Mouse (Mus musculus): ENCODE measurements at regions not wholly inside any gene's neighbourhood (a gene's known extent, or its start where the extent isn't known, plus 50 kb on each side); places are given as distances from the start of the nearest gene placed in this dataset.

- no peak for ATAC-seq (replicated peaks; ENCODE audit: low read depth, poor library complexity, severe bottlenecking)
Observed at GRCm38 (mm10) chr2:27590511-27590910, 75.6 kb downstream of the Wdr5 start.

GRCm38 (mm10) chr2:27591668-27592067, 76.7 kb downstream of the Wdr5 start:
- ATAC-seq (replicated peaks; ENCODE audit: low read depth, poor library complexity, severe bottlenecking): no peak

GRCm38 (mm10) chr2:27593338-27593737, 78.4 kb downstream of the Wdr5 start:
- no peak for ATAC-seq (replicated peaks; ENCODE audit: low read depth, poor library complexity, severe bottlenecking)

GRCm38 (mm10) chr2:27595251-27595650, 80.3 kb downstream of the Wdr5 start:
- no peak for ATAC-seq (replicated peaks; ENCODE audit: low read depth, poor library complexity, severe bottlenecking)

- no peak for ATAC-seq (replicated peaks; ENCODE audit: low read depth, poor library complexity, severe bottlenecking)
Observed at GRCm38 (mm10) chr2:27596217-27596616, 80.0 kb upstream of the Rxra start.

- ATAC-seq (replicated peaks; ENCODE audit: low read depth, poor library complexity, severe bottlenecking): no peak
Observed at GRCm38 (mm10) chr2:27596966-27597365, 79.3 kb upstream of the Rxra start.

GRCm38 (mm10) chr2:27597901-27598300, 78.3 kb upstream of the Rxra start:
- no peak for ATAC-seq (replicated peaks; ENCODE audit: low read depth, poor library complexity, severe bottlenecking)

- ATAC-seq (replicated peaks; ENCODE audit: low read depth, poor library complexity, severe bottlenecking): no peak
Observed at GRCm38 (mm10) chr2:27599061-27599768, 77.0 kb upstream of the Rxra start.

GRCm38 (mm10) chr2:27599769-27600167, 76.5 kb upstream of the Rxra start:
- ATAC-seq (replicated peaks; ENCODE audit: low read depth, poor library complexity, severe bottlenecking): no peak

- no peak for ATAC-seq (replicated peaks; ENCODE audit: low read depth, poor library complexity, severe bottlenecking)
Observed at GRCm38 (mm10) chr2:27603333-27603732, 72.9 kb upstream of the Rxra start.

GRCm38 (mm10) chr2:27604588-27604987, 71.7 kb upstream of the Rxra start:
- ATAC-seq (replicated peaks; ENCODE audit: low read depth, poor library complexity, severe bottlenecking): 0 out of 2 replicates have a peak, but pooled peaks have one; percentile 29

- ATAC-seq (replicated peaks; ENCODE audit: low read depth, poor library complexity, severe bottlenecking): no peak
Observed at GRCm38 (mm10) chr2:27606816-27607215, 69.4 kb upstream of the Rxra start.

GRCm38 (mm10) chr2:27621741-27622140, 54.5 kb upstream of the Rxra start:
- no peak for ATAC-seq (replicated peaks; ENCODE audit: low read depth, poor library complexity, severe bottlenecking)

- no peak for ATAC-seq (replicated peaks; ENCODE audit: low read depth, poor library complexity, severe bottlenecking)
Observed at GRCm38 (mm10) chr2:27624656-27625366, 51.4 kb upstream of the Rxra start.

Data from common myeloid progenitor, adult 5-6 weeks (primary cell).